Mouse (Mus musculus): ENCODE data around the gene Gnai3. TPM values are rescaled to one million over a fixed set of nuclear protein-coding genes. Genes with fewer than 3 reads are reported as not detected.
A peak's percentile ranks its signal among the peaks of the same experiment; 100 is the strongest.

The Gnai3 gene
- polyA plus RNA-seq, 1 experiment: 35.7 TPM

DNA sequence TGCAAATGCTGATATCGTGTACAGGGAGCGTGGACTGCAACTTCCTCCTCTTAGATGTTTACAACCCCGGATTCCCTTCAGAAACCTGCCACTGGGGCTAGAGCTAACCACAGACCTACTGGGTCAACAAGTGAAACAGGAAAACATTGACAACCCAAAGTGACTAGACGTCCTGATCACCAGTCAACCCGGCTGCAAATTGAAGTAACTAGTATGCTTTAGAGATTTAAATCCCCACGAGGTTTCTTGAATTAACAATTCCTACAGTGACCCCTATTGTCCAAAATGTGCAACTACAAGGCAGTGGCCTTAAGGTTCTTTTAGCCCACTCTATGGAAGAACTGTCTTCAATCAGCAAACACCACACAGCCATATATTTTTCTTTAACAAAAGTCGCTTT, 84.5 kb downstream of the Gnai3 start:
- no peaks in the 10 kb centered on the region for H3K27me3 ChIP-seq (ENCODE audit: control insufficient read depth, insufficient read depth, low read length)
- TF ChIP-seq POLR2A (IDR thresholded peaks at IDR 0.05; ENCODE audit: control insufficient read depth, extremely low read depth, insufficient read depth, low read length, poor library complexity) (no peak), CTCF (IDR thresholded peaks at IDR 0.05; ENCODE audit: borderline replicate concordance, control insufficient read depth, extremely low read depth, insufficient read depth, low read length, poor library complexity) (no peak)
- WGBS: 13% methylated on average over 7 of the region's 7 CpGs
- H3K4me1 ChIP-seq (replicated peaks; ENCODE audit: control insufficient read depth, insufficient read depth, low read length): no peaks in the 10 kb centered on the region
- H3K4me3 ChIP-seq (ENCODE audit: control insufficient read depth, insufficient read depth, low read length): no peak overlapping the region
- H3K36me3 ChIP-seq (ENCODE audit: control insufficient read depth, insufficient read depth, low read length): no peaks in the 10 kb centered on the region
- H3K27ac ChIP-seq (ENCODE audit: control insufficient read depth, insufficient read depth, low read length): no peak overlapping the region
- DNase-seq: peak; percentile 50

Other genes with a start within 250 kb of the Gnai3 start
- gene Gstm7, start 214.3 kb downstream of the Gnai3 start, polyA plus RNA-seq (2012; rRNA removed): 2.1 and 5.3 TPM in 2 replicates
- 1.1 and 1.3 TPM in 2 replicates for gene Gstm6, start 202.4 kb downstream of the Gnai3 start, polyA plus RNA-seq (2012; rRNA removed)
- gene Gstm3, start 176.9 kb downstream of the Gnai3 start, polyA plus RNA-seq (2012; rRNA removed): 1.2 and 1.3 TPM in 2 replicates
- gene Gstm2, start 159.7 kb downstream of the Gnai3 start, polyA plus RNA-seq (2012; rRNA removed): 15.4 and 28.1 TPM in 2 replicates
- 93.0 and 124 TPM in 2 replicates for gene Gstm1, start 128.2 kb downstream of the Gnai3 start, polyA plus RNA-seq (2012; rRNA removed)
- 7.9 and 9.7 TPM in 2 replicates for gene Gstm4, start 101.3 kb downstream of the Gnai3 start, polyA plus RNA-seq (2012; rRNA removed)
- 159 and 177 TPM in 2 replicates for gene Ampd2, start 59.5 kb downstream of the Gnai3 start, polyA plus RNA-seq (2012; rRNA removed)
- gene Gnat2, start 53.4 kb downstream of the Gnai3 start, polyA plus RNA-seq (2012; rRNA removed): 0.27 and 0.32 TPM in 2 replicates
- gene Gpr61, start 8.7 kb upstream of the Gnai3 start, polyA plus RNA-seq (2012; rRNA removed): not detected in 2 replicates
- gene Amigo1, start 40.2 kb upstream of the Gnai3 start, polyA plus RNA-seq (2012; rRNA removed): 10.8 and 11.2 TPM in 2 replicates
- gene Cyb561d1, start 55.1 kb upstream of the Gnai3 start, polyA plus RNA-seq (2012; rRNA removed): 21.9 and 23.0 TPM in 2 replicates
- gene Atxn7l2, start 64.8 kb upstream of the Gnai3 start, polyA plus RNA-seq (2012; rRNA removed): 38.0 and 38.8 TPM in 2 replicates
- gene Sypl2, start 80.5 kb upstream of the Gnai3 start, polyA plus RNA-seq (2012; rRNA removed): 0.40 and 0.62 TPM in 2 replicates
- 57.5 and 71.3 TPM in 2 replicates for gene Psma5, start 110.8 kb upstream of the Gnai3 start, polyA plus RNA-seq (2012; rRNA removed)
- 16.0 and 16.5 TPM in 2 replicates for gene Sort1, start 137.9 kb upstream of the Gnai3 start, polyA plus RNA-seq (2012; rRNA removed)
- gene Mybphl, start 218.8 kb upstream of the Gnai3 start, polyA plus RNA-seq (2012; rRNA removed): 8.3 and 16.6 TPM in 2 replicates
- 27.9 and 29.9 TPM in 2 replicates for gene Psrc1, start 237.7 kb upstream of the Gnai3 start, polyA plus RNA-seq (2012; rRNA removed)